Mouse (Mus musculus) myocyte (in vitro differentiated cells): ENCODE measurements at regions not wholly inside any gene's neighbourhood (a gene's known extent, or its start where the extent isn't known, plus 50 kb on each side); places are given as distances from the start of the nearest gene placed in this dataset.

Source experiments
- CEBPB ChIP-seq: IDR thresholded peaks from 2 replicates; pipeline ENCODE4 v1.6.1; 2011; ENCODE audit warnings: mild to moderate bottlenecking, moderate library complexity; ENCODE audit not compliant: poor library complexity, insufficient read depth, severe bottlenecking
- E2F4 ChIP-seq: IDR thresholded peaks from one replicate; pipeline ENCODE4 v1.6.1; 2011; ENCODE audit warnings: mild to moderate bottlenecking, control low read depth, moderate library complexity; ENCODE audit not compliant: insufficient read depth
- MAX ChIP-seq: IDR thresholded peaks from one replicate; pipeline ENCODE4 v1.6.1; 2011; ENCODE audit warnings: low read depth, mild to moderate bottlenecking, control low read depth
- MYOD1 ChIP-seq, 3 experiments: IDR thresholded peaks; one replicate each; pipeline ENCODE4 v1.6.1; 2011; ENCODE audit warnings: control low read depth in 2 of 3, low read depth in 2 of 3, mild to moderate bottlenecking in 2 of 3, moderate library complexity in 1 of 3; ENCODE audit not compliant: insufficient read length in 2 of 3, control insufficient read depth in 1 of 3
- MYOG ChIP-seq, 3 experiments: IDR thresholded peaks; one replicate each; pipeline ENCODE4 v1.6.1; 2011; ENCODE audit warnings: control low read depth in 2 of 3, low read depth in 2 of 3, mild to moderate bottlenecking in 2 of 3; ENCODE audit not compliant: insufficient read length in 2 of 3, control insufficient read depth in 1 of 3, insufficient read depth in 1 of 3
- POLR2A ChIP-seq: IDR thresholded peaks from one replicate; pipeline ENCODE4 v1.6.1; 2011; ENCODE audit warnings: low read depth, mild to moderate bottlenecking, control low read depth, moderate library complexity; ENCODE audit not compliant: insufficient read length
- POLR2AphosphoS2 ChIP-seq: IDR thresholded peaks from one replicate; pipeline ENCODE4 v1.6.1; 2011; ENCODE audit warnings: low read depth, control low read depth; ENCODE audit not compliant: insufficient read length
- REST ChIP-seq: IDR thresholded peaks from one replicate; pipeline ENCODE4 v1.6.1; 2011; ENCODE audit warnings: mild to moderate bottlenecking, control low read depth, moderate library complexity; ENCODE audit not compliant: insufficient read depth, insufficient read length
- TCF12 ChIP-seq: IDR thresholded peaks from one replicate; pipeline ENCODE4 v1.6.1; 2011; ENCODE audit warnings: mild to moderate bottlenecking, control low read depth; ENCODE audit not compliant: poor library complexity, insufficient read depth, severe bottlenecking
- TCF3 ChIP-seq: IDR thresholded peaks from one replicate; pipeline ENCODE4 v1.6.1; 2011; ENCODE audit warnings: low read depth, control low read depth; ENCODE audit not compliant: insufficient read length
- USF1 ChIP-seq: IDR thresholded peaks from one replicate; pipeline ENCODE4 v1.6.1; 2011; ENCODE audit warnings: low read depth, mild to moderate bottlenecking, control low read depth, moderate library complexity

DNA sequence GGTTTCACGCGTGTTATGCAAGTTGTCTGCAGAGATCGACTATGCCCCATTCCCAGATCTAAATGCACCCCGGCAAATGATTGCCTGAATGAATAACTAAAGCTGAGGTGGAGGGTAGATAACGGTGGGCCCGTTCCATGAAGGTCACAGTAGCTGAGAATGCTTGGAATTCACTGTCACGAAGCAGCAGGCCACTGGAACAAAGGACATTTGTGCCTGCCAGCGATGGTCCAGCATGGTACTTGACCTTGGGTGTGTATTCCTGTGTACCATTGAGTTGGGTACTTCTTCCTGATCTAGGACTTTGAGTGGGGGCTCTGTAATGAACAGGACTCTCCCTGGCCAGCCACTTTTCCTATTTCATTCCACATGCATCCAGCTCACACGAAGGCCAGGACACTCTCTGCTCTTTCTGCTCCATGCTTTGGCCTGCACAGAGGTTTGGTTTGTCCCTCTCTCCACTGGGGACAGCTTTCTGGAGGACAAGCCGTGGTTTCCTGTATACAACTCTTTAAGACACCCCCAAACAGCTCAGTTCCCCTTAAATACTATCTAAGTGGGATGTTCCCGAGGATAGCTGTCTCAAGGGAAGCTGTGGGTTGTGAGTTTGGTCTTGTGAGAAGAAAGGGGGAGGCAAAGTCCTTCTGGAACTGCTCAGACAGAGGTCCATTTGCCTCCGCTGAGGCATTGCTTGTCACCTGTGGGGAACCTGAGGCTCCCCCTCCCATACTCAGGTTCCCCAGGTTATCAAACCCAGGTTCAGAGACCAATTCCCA, 246.9 kb downstream of the Diras2 start:
- TF ChIP-seq TCF12 (no peak), POLR2A (no peak), MAX (no peak), REST (no peak), USF1 (no peak), E2F4 (no peak), TCF3 (no peak), MYOD1 (IDR thresholded peaks at IDR 0.05; ENCODE audit: control insufficient read depth in 1 of 3, insufficient read length in 2 of 3, low read depth in 2 of 3) (no peak), MYOG (IDR thresholded peaks at IDR 0.05; ENCODE audit: control insufficient read depth in 1 of 3, insufficient read depth in 1 of 3, insufficient read length in 2 of 3, low read depth in 2 of 3) (no peak), POLR2AphosphoS2 (no peak), CEBPB (no peak)
